In the genomic region with DNA sequence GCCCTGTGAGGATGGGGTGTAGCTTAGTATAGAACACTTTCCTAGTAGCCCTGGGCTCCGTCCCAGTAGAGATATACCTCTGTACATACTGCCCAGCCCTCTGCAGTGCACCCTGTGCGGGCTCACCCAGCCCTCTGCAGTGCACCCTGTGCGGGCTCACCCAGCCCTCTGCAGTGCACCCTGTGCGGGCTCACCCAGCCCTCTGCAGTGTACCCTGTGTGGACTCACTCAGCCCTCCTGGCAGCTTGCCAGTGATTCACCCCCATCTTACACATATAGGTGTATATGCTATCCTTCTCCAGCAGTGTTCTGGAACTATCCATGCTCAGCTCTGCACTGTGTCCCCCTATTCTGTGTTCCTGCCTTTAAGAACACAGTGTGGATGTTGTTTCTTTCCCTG, we compare ENCODE assay signal across 22 mouse cellular contexts. TPM values are rescaled to one million over a fixed set of nuclear protein-coding genes. Genes with fewer than 3 reads are reported as not detected.
DNase-seq lines count a peak whose midpoint lies in the region; ATAC-seq lines count a peak whose summit lies in the region.
"Had no signal": no experiment of that assay in that cellular context is flagged by ENCODE, and none has a peak within 500 bp of the region (broad histone marks: within the 10 kb centered on the region; RNA-seq: fewer than 3 reads in every experiment).

No protein-coding gene starts in this region.

- 87% methylated on average over 4 of the region's 4 CpGs for WGBS in limb, embryonic 15.5 days
- WGBS in limb, embryonic 10.5 days: 85% methylated on average over 4 of the region's 4 CpGs
- WGBS in embryonic facial prominence, embryonic 12.5 days: 93% methylated on average over 4 of the region's 4 CpGs
- 90% methylated on average over 4 of the region's 4 CpGs for WGBS in hindbrain, embryonic 13.5 days
- WGBS in stomach, embryonic 16.5 days: 65% methylated on average over 4 of the region's 4 CpGs

- peak; percentile 52; the same call in 1 of the 2 replicates for ATAC-seq in limb, embryonic 15.5 days (ENCODE audit: insufficient number of reproducible peaks, low FRiP score, low TSS enrichment, low read depth)
- peak; percentile 74; the same call in 1 of the 2 replicates for ATAC-seq in embryonic facial prominence, embryonic 12.5 days (ENCODE audit: insufficient number of reproducible peaks, insufficient read depth, low FRiP score, low TSS enrichment)
- ATAC-seq in hindbrain, embryonic 13.5 days (ENCODE audit: low FRiP score): 0 out of 2 replicates have a peak, but pooled peaks have one; percentile 43
- ATAC-seq in stomach, embryonic 16.5 days (ENCODE audit: insufficient read depth, low FRiP score): peak; percentile 54
- ATAC-seq: intestine, embryonic 16.5 days had no signal

- no peaks in the 10 kb centered on the region for H3K9me3 ChIP-seq in limb, embryonic 15.5 days
- no peaks in the 10 kb centered on the region for H3K9me3 ChIP-seq in limb, embryonic 10.5 days (replicated peaks)
- no peaks in the 10 kb centered on the region for H3K9me3 ChIP-seq in embryonic facial prominence, embryonic 12.5 days
- no peaks in the 10 kb centered on the region for H3K9me3 ChIP-seq in hindbrain, embryonic 13.5 days
- no peaks in the 10 kb centered on the region for H3K9me3 ChIP-seq in stomach, embryonic 16.5 days (replicated peaks; ENCODE audit: control insufficient read depth, low read length)
- H3K9me3 ChIP-seq: kidney, embryonic 15.5 days had no signal

- H3K9ac ChIP-seq in limb, embryonic 15.5 days: no peak overlapping the region
- H3K9ac ChIP-seq in embryonic facial prominence, embryonic 12.5 days: no peak overlapping the region
- H3K9ac ChIP-seq in hindbrain, embryonic 13.5 days: no peak overlapping the region
- H3K9ac ChIP-seq in stomach, embryonic 16.5 days (ENCODE audit: low read length): no peak overlapping the region
- H3K9ac ChIP-seq: kidney, embryonic 15.5 days; liver, embryonic 14.5 days had no signal

- no peak overlapping the region for H3K4me2 ChIP-seq in limb, embryonic 15.5 days
- H3K4me2 ChIP-seq in embryonic facial prominence, embryonic 12.5 days (replicated peaks): no peak overlapping the region
- no peak overlapping the region for H3K4me2 ChIP-seq in hindbrain, embryonic 13.5 days
- H3K4me2 ChIP-seq in stomach, embryonic 16.5 days (ENCODE audit: low read depth, low read length): no peak overlapping the region
- H3K4me2 ChIP-seq: kidney, embryonic 15.5 days had no signal

- H3K36me3 ChIP-seq in limb, embryonic 15.5 days: no peaks in the 10 kb centered on the region
- peaks cover 4% of the 10 kb centered on the region for H3K36me3 ChIP-seq in limb, embryonic 10.5 days
- no peaks in the 10 kb centered on the region for H3K36me3 ChIP-seq in embryonic facial prominence, embryonic 12.5 days
- H3K36me3 ChIP-seq in hindbrain, embryonic 13.5 days: no peaks in the 10 kb centered on the region
- no peaks in the 10 kb centered on the region for H3K36me3 ChIP-seq in stomach, embryonic 16.5 days (ENCODE audit: control insufficient read depth, insufficient read depth, low read length)
- H3K36me3 ChIP-seq: kidney, embryonic 15.5 days had no signal

- H3K4me1 ChIP-seq in limb, embryonic 15.5 days: 0 out of 2 replicates have a peak, but pooled peaks cover 7% of the 10 kb centered on the region
- peaks cover 19% of the 10 kb centered on the region for H3K4me1 ChIP-seq in limb, embryonic 10.5 days
- 0 out of 2 replicates have a peak, but pooled peaks cover 4% of the 10 kb centered on the region for H3K4me1 ChIP-seq in embryonic facial prominence, embryonic 12.5 days
- peaks cover 16% of the 10 kb centered on the region for H3K4me1 ChIP-seq in hindbrain, embryonic 13.5 days (replicated peaks)
- peaks cover 4% of the 10 kb centered on the region; the same call in 1 of the 2 replicates for H3K4me1 ChIP-seq in stomach, embryonic 16.5 days (ENCODE audit: control insufficient read depth, insufficient read depth, low read length)

- DNase-seq in limb, embryonic 10.5 days (ENCODE audit: low spot score): no peak
- DNase-seq in layer of hippocampus, postnatal 10 days (ENCODE audit: low spot score in 2 of 2): no peak
- no peak for DNase-seq in kidney, postnatal 10 days
- DNase-seq: cerebellum, postnatal 10 days; gastrocnemius, postnatal 25 days; left cerebral cortex, postnatal 4 days had no signal

- no peaks in the 10 kb centered on the region for H3K27me3 ChIP-seq in limb, embryonic 15.5 days
- H3K27me3 ChIP-seq in limb, embryonic 10.5 days (ENCODE audit: low read depth, poor library complexity, severe bottlenecking): no peaks in the 10 kb centered on the region
- H3K27me3 ChIP-seq in embryonic facial prominence, embryonic 12.5 days: no peaks in the 10 kb centered on the region
- no peaks in the 10 kb centered on the region for H3K27me3 ChIP-seq in hindbrain, embryonic 13.5 days
- H3K27me3 ChIP-seq in stomach, embryonic 16.5 days (ENCODE audit: control insufficient read depth, insufficient read depth, low read length): no peaks in the 10 kb centered on the region
- H3K27me3 ChIP-seq: kidney, embryonic 15.5 days had no signal

- H3K4me3 ChIP-seq in limb, embryonic 15.5 days: no peak overlapping the region
- no peak overlapping the region for H3K4me3 ChIP-seq in limb, embryonic 10.5 days
- no peak overlapping the region for H3K4me3 ChIP-seq in embryonic facial prominence, embryonic 12.5 days
- H3K4me3 ChIP-seq in hindbrain, embryonic 13.5 days: no peak overlapping the region
- H3K4me3 ChIP-seq in stomach, embryonic 16.5 days (replicated peaks; ENCODE audit: low read length): no peak overlapping the region
- H3K4me3 ChIP-seq: erythroblast, embryonic 14.5 days; kidney, embryonic 15.5 days had no signal

- no peak overlapping the region for H3K27ac ChIP-seq in limb, embryonic 15.5 days
- H3K27ac ChIP-seq in limb, embryonic 10.5 days: no peak overlapping the region
- no peak overlapping the region for H3K27ac ChIP-seq in embryonic facial prominence, embryonic 12.5 days
- H3K27ac ChIP-seq in hindbrain, embryonic 13.5 days: no peak overlapping the region
- H3K27ac ChIP-seq in stomach, embryonic 16.5 days (ENCODE audit: low read length): no peak overlapping the region
- H3K27ac ChIP-seq: kidney, embryonic 15.5 days; liver, embryonic 14.5 days had no signal

RNA-seq across cellular contexts. Expression of gene Cyb5rl, which starts 12.1 kb away (rescaled TPM):
- 8.0 and 8.4 TPM in 2 replicates for polyA plus RNA-seq in limb, embryonic 15.5 days (2015; fragmentation: Nextera tagmentation; extraction: Ambion mirVana)
- polyA plus RNA-seq in limb, embryonic 10.5 days (2016; fragmentation: Nextera tagmentation; extraction: Ambion mirVana): 11.7 and 12.6 TPM in 2 replicates
- 4.6 and 5.9 TPM in 2 replicates for polyA plus RNA-seq in embryonic facial prominence, embryonic 12.5 days (2016; fragmentation: Nextera tagmentation; extraction: Ambion mirVana)
- polyA plus RNA-seq in hindbrain, embryonic 13.5 days (2015; fragmentation: Nextera tagmentation; extraction: Ambion mirVana): 4.7 and 5.4 TPM in 2 replicates
- 7.5 and 9.3 TPM in 2 replicates for polyA plus RNA-seq in stomach, embryonic 16.5 days (2015; fragmentation: Nextera tagmentation; extraction: Ambion mirVana)
- 10 to 100 TPM in 1 of 2 experiments, 1 to 10 TPM in 1; 9.6 to 10.5 TPM for total RNA-seq in layer of hippocampus, postnatal 10 days (2021)

RNA-seq across cellular contexts. Expression of gene Mrpl37, which starts 12.2 kb away (rescaled TPM):
- 87.8 and 88.3 TPM in 2 replicates for polyA plus RNA-seq in limb, embryonic 15.5 days (2015; fragmentation: Nextera tagmentation; extraction: Ambion mirVana)
- 145 and 167 TPM in 2 replicates for polyA plus RNA-seq in limb, embryonic 10.5 days (2016; fragmentation: Nextera tagmentation; extraction: Ambion mirVana)
- polyA plus RNA-seq in embryonic facial prominence, embryonic 12.5 days (2016; fragmentation: Nextera tagmentation; extraction: Ambion mirVana): 96.9 and 100 TPM in 2 replicates
- polyA plus RNA-seq in hindbrain, embryonic 13.5 days (2015; fragmentation: Nextera tagmentation; extraction: Ambion mirVana): 76.4 and 76.6 TPM in 2 replicates
- 88.2 and 91.8 TPM in 2 replicates for polyA plus RNA-seq in stomach, embryonic 16.5 days (2015; fragmentation: Nextera tagmentation; extraction: Ambion mirVana)
- 10 to 100 TPM; 63.5 to 74.0 TPM for total RNA-seq in layer of hippocampus, postnatal 10 days (2021)

RNA-seq across cellular contexts. Expression of gene Cdcp2, which starts 17.8 kb away (rescaled TPM):
- not detected in 2 replicates for polyA plus RNA-seq in limb, embryonic 15.5 days (2015; fragmentation: Nextera tagmentation; extraction: Ambion mirVana)
- polyA plus RNA-seq in limb, embryonic 10.5 days (2016; fragmentation: Nextera tagmentation; extraction: Ambion mirVana): 0.11 TPM in 1 of 2 replicates, not detected in the other
- polyA plus RNA-seq in embryonic facial prominence, embryonic 12.5 days (2016; fragmentation: Nextera tagmentation; extraction: Ambion mirVana): 0.08 TPM in 2 replicates
- 0.06 TPM in 1 of 2 replicates, not detected in the other for polyA plus RNA-seq in hindbrain, embryonic 13.5 days (2015; fragmentation: Nextera tagmentation; extraction: Ambion mirVana)
- not detected in 2 replicates for polyA plus RNA-seq in stomach, embryonic 16.5 days (2015; fragmentation: Nextera tagmentation; extraction: Ambion mirVana)
- not detected for total RNA-seq in layer of hippocampus, postnatal 10 days (2021)
- total RNA-seq: gastrocnemius, postnatal 25 days; heart, adult 8-10 months; heart, postnatal 25 days; layer of hippocampus, adult 18-20 months; left cerebral cortex, adult 18-20 months; left cerebral cortex, postnatal 4 days; megakaryocyte progenitor cell, adult 5-6 weeks had no signal
- polyA plus RNA-seq: intestine, embryonic 16.5 days; liver, embryonic 14.5 days; lung, embryonic 16.5 days; neural tube, embryonic 14.5 days; thymus, postnatal 0 days had no signal
